ENCODE assay signal across 23 mouse cellular contexts in the genomic region with DNA sequence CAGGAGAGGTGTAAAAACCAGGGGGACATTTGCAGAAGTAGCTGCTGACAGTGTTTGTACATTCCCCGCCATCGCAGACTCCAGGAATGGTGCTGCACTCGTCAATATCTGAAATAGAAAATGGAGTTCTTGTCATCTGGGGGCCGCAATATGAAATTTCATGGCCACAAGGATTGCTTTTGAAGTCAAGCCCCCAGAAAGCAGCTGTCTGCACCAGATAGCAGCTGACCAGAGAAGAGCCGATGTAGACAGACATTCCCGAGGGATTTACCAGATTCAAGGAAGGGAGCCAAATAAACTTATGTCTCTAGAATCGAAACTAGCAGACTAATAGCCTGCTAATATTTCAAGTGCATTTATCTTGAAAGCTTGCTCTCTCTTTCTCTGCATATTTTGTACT.
DNase-seq lines count a peak whose midpoint lies in the region; ATAC-seq and TF ChIP-seq lines count a peak whose summit lies in the region.
"Had no signal": no experiment of that assay in that cellular context is flagged by ENCODE, and none has a peak within 500 bp of the region (broad histone marks: within the 10 kb centered on the region; RNA-seq: fewer than 3 reads in every experiment).

No protein-coding gene starts in this region.

- H3K9ac ChIP-seq in embryonic facial prominence, embryonic 14.5 days (ENCODE audit: low read depth, low read length), result no peak overlapping the region
- H3K9ac ChIP-seq in hindbrain, postnatal 0 days (replicated peaks; ENCODE audit: low read length), result no peak overlapping the region
- no peak overlapping the region for H3K9ac ChIP-seq in midbrain, embryonic 11.5 days (ENCODE audit: low read length)
- no peak overlapping the region for H3K9ac ChIP-seq in midbrain, embryonic 15.5 days
- H3K9ac ChIP-seq: embryonic facial prominence, embryonic 13.5 days; forebrain, embryonic 13.5 days; forebrain, postnatal 0 days; heart, embryonic 13.5 days; hindbrain, embryonic 12.5 days had no signal

- no peak for TF ChIP-seq CTCF in hindbrain, postnatal 0 days (IDR thresholded peaks at IDR 0.05; ENCODE audit: low read depth)

- peaks cover 33% of the 10 kb centered on the region for H3K36me3 ChIP-seq in embryonic facial prominence, embryonic 14.5 days (ENCODE audit: control insufficient read depth, insufficient read depth, low read length)
- peaks cover 14% of the 10 kb centered on the region for H3K36me3 ChIP-seq in embryonic facial prominence, embryonic 10.5 days (replicated peaks)
- H3K36me3 ChIP-seq in hindbrain, postnatal 0 days (ENCODE audit: insufficient read depth, low read length), result no peaks in the 10 kb centered on the region
- peaks cover 6% of the 10 kb centered on the region; the same call in 1 of the 2 replicates for H3K36me3 ChIP-seq in hindbrain, embryonic 10.5 days
- no peaks in the 10 kb centered on the region for H3K36me3 ChIP-seq in midbrain, embryonic 11.5 days (ENCODE audit: control insufficient read depth, insufficient read depth, low read length)
- H3K36me3 ChIP-seq in midbrain, embryonic 15.5 days (replicated peaks), result no peaks in the 10 kb centered on the region
- H3K36me3 ChIP-seq: G1E; hindbrain, embryonic 12.5 days had no signal

- no peaks in the 10 kb centered on the region for H3K27me3 ChIP-seq in embryonic facial prominence, embryonic 14.5 days (replicated peaks; ENCODE audit: control insufficient read depth, insufficient read depth, low read length)
- no peaks in the 10 kb centered on the region for H3K27me3 ChIP-seq in embryonic facial prominence, embryonic 10.5 days (replicated peaks; ENCODE audit: low read depth, poor library complexity, severe bottlenecking)
- H3K27me3 ChIP-seq in hindbrain, postnatal 0 days (ENCODE audit: insufficient read depth, low read length), result no peaks in the 10 kb centered on the region
- no peaks in the 10 kb centered on the region for H3K27me3 ChIP-seq in hindbrain, embryonic 10.5 days (ENCODE audit: insufficient read depth, poor library complexity, severe bottlenecking)
- no peaks in the 10 kb centered on the region for H3K27me3 ChIP-seq in midbrain, embryonic 11.5 days (ENCODE audit: control insufficient read depth, insufficient read depth, low read length)
- H3K27me3 ChIP-seq in midbrain, embryonic 15.5 days (replicated peaks), result no peaks in the 10 kb centered on the region
- H3K27me3 ChIP-seq: embryonic facial prominence, embryonic 13.5 days; forebrain, embryonic 13.5 days; heart, embryonic 13.5 days; hindbrain, embryonic 12.5 days had no signal

- no peak overlapping the region for H3K4me2 ChIP-seq in embryonic facial prominence, embryonic 14.5 days (ENCODE audit: low read depth, low read length)
- no peak overlapping the region for H3K4me2 ChIP-seq in hindbrain, postnatal 0 days (ENCODE audit: low read depth, low read length)
- H3K4me2 ChIP-seq in midbrain, embryonic 11.5 days, result no peak overlapping the region
- no peak overlapping the region for H3K4me2 ChIP-seq in midbrain, embryonic 15.5 days
- H3K4me2 ChIP-seq: embryonic facial prominence, embryonic 13.5 days; forebrain, embryonic 13.5 days; heart, embryonic 13.5 days; hindbrain, embryonic 12.5 days had no signal

- H3K9me3 ChIP-seq in embryonic facial prominence, embryonic 14.5 days (ENCODE audit: control insufficient read depth, low read length), result no peaks in the 10 kb centered on the region
- H3K9me3 ChIP-seq in embryonic facial prominence, embryonic 10.5 days, result no peaks in the 10 kb centered on the region
- H3K9me3 ChIP-seq in hindbrain, postnatal 0 days (ENCODE audit: low read length), result no peaks in the 10 kb centered on the region
- H3K9me3 ChIP-seq in hindbrain, embryonic 10.5 days, result no peaks in the 10 kb centered on the region
- H3K9me3 ChIP-seq in midbrain, embryonic 11.5 days (ENCODE audit: control insufficient read depth, low read length), result no peaks in the 10 kb centered on the region
- no peaks in the 10 kb centered on the region for H3K9me3 ChIP-seq in midbrain, embryonic 15.5 days
- H3K9me3 ChIP-seq: embryonic facial prominence, embryonic 13.5 days; forebrain, embryonic 13.5 days; G1E; heart, embryonic 13.5 days; hindbrain, embryonic 12.5 days had no signal

- no peak overlapping the region for H3K4me3 ChIP-seq in embryonic facial prominence, embryonic 14.5 days (ENCODE audit: low read depth, low read length)
- H3K4me3 ChIP-seq in embryonic facial prominence, embryonic 10.5 days, result no peak overlapping the region
- H3K4me3 ChIP-seq in hindbrain, postnatal 0 days (ENCODE audit: low read length), result no peak overlapping the region
- no peak overlapping the region for H3K4me3 ChIP-seq in hindbrain, embryonic 10.5 days
- no peak overlapping the region for H3K4me3 ChIP-seq in midbrain, embryonic 11.5 days (ENCODE audit: low read depth, low read length)
- no peak overlapping the region for H3K4me3 ChIP-seq in midbrain, embryonic 15.5 days
- H3K4me3 ChIP-seq: embryonic facial prominence, embryonic 13.5 days; forebrain, embryonic 13.5 days; heart, embryonic 13.5 days; hindbrain, embryonic 12.5 days had no signal

- no peak overlapping the region for H3K27ac ChIP-seq in embryonic facial prominence, embryonic 14.5 days (replicated peaks; ENCODE audit: low read depth, low read length)
- H3K27ac ChIP-seq in embryonic facial prominence, embryonic 10.5 days (replicated peaks), result no peak overlapping the region
- H3K27ac ChIP-seq in hindbrain, postnatal 0 days, result no peak overlapping the region
- no peak overlapping the region for H3K27ac ChIP-seq in hindbrain, embryonic 10.5 days
- no peak overlapping the region for H3K27ac ChIP-seq in midbrain, embryonic 11.5 days (ENCODE audit: low read depth, low read length)
- no peak overlapping the region for H3K27ac ChIP-seq in midbrain, embryonic 15.5 days
- H3K27ac ChIP-seq: embryonic facial prominence, embryonic 13.5 days; forebrain, embryonic 13.5 days; heart, embryonic 13.5 days; hindbrain, embryonic 12.5 days had no signal

- peak; percentile 65 for DNase-seq in embryonic facial prominence, embryonic 14.5 days (ENCODE audit: low spot score)
- no peak for DNase-seq in embryonic facial prominence, embryonic 10.5 days (ENCODE audit: low spot score)
- DNase-seq in hindbrain, postnatal 0 days (ENCODE audit: low spot score), result peak; percentile 21
- DNase-seq in hindbrain, embryonic 10.5 days (ENCODE audit: low spot score), result no peak
- DNase-seq in midbrain, embryonic 11.5 days (ENCODE audit: low spot score, missing footprints), result peak; percentile 47
- DNase-seq in right cerebral cortex, adult 2 months (ENCODE audit: low spot score in 2 of 2), result peak; percentile 23 to 29
- DNase-seq in right cerebral cortex, postnatal 36 days (ENCODE audit: low spot score in 2 of 2), result no peak
- DNase-seq: adrenal gland, postnatal 10 days; B cell, adult 2 months; cerebellum, adult 11-12 months; cerebellum, adult 9-10 months; cerebellum, postnatal 25 days; forebrain, postnatal 0 days; gastrocnemius, postnatal 14 days; heart, postnatal 36 days had no signal

- H3K4me1 ChIP-seq in embryonic facial prominence, embryonic 14.5 days (ENCODE audit: control insufficient read depth, insufficient read depth, low read length), result no peaks in the 10 kb centered on the region
- H3K4me1 ChIP-seq in embryonic facial prominence, embryonic 10.5 days, result 0 out of 2 replicates have a peak, but pooled peaks cover 4% of the 10 kb centered on the region
- no peaks in the 10 kb centered on the region for H3K4me1 ChIP-seq in hindbrain, postnatal 0 days (ENCODE audit: insufficient read depth, low read length)
- H3K4me1 ChIP-seq in hindbrain, embryonic 10.5 days (replicated peaks), result 0 out of 2 replicates have a peak, but pooled peaks cover 2% of the 10 kb centered on the region
- no peaks in the 10 kb centered on the region for H3K4me1 ChIP-seq in midbrain, embryonic 11.5 days (ENCODE audit: control insufficient read depth, insufficient read depth, low read length)
- no peaks in the 10 kb centered on the region for H3K4me1 ChIP-seq in midbrain, embryonic 15.5 days
- H3K4me1 ChIP-seq: embryonic facial prominence, embryonic 13.5 days; forebrain, embryonic 13.5 days; heart, embryonic 13.5 days; hindbrain, embryonic 12.5 days had no signal

- no peak for ATAC-seq in embryonic facial prominence, embryonic 14.5 days (ENCODE audit: low read depth)
- no peak for ATAC-seq in hindbrain, postnatal 0 days
- ATAC-seq in midbrain, embryonic 11.5 days (ENCODE audit: low FRiP score), result no peak
- ATAC-seq in midbrain, embryonic 15.5 days (replicated peaks), result no peak
- ATAC-seq: CD4-positive, CD25-positive, alpha-beta regulatory T cell, adult 4 months; forebrain, embryonic 13.5 days; forebrain, postnatal 0 days; hindbrain, embryonic 16.5 days had no signal

- 78% methylated on average over 7 of the region's 7 CpGs for WGBS in embryonic facial prominence, embryonic 14.5 days
- 89% methylated on average over 7 of the region's 7 CpGs for WGBS in embryonic facial prominence, embryonic 10.5 days
- WGBS in hindbrain, postnatal 0 days, result 78% methylated on average over 7 of the region's 7 CpGs
- 87% methylated on average over 7 of the region's 7 CpGs for WGBS in hindbrain, embryonic 10.5 days
- WGBS in midbrain, embryonic 11.5 days, result 89% methylated on average over 7 of the region's 7 CpGs
- WGBS in midbrain, embryonic 15.5 days, result 78% methylated on average over 7 of the region's 7 CpGs

Comparison
In these comparisons a context has a peak if more than half of its experiments do, and no peak if none do; other contexts are left out.
1. DNase-seq: peak in embryonic facial prominence, embryonic 14.5 days (single experiment), hindbrain, postnatal 0 days (single experiment), midbrain, embryonic 11.5 days (single experiment) and right cerebral cortex, adult 2 months (2 of 2); none in embryonic facial prominence, embryonic 10.5 days (single experiment), hindbrain, embryonic 10.5 days (single experiment) and right cerebral cortex, postnatal 36 days (0 of 2).